Mouse (Mus musculus) stomach, adult 2 months (tissue): ENCODE data around the gene Vmn2r-ps159. TPM values are rescaled to one million over a fixed set of nuclear protein-coding genes. Genes with fewer than 3 reads are reported as not detected.

Experiments used
- polyA plus RNA-seq: library from polyadenylated mRNA; depleted of rRNA; stranded (reverse); fragments of >200 nt; gene quantifications from 2 replicates; pipeline ENCODE4 v1.2.3, GENCODE M21; 2012; rRNA removed

The Vmn2r-ps159 gene
- not detected in 2 replicates for polyA plus RNA-seq

DNA sequence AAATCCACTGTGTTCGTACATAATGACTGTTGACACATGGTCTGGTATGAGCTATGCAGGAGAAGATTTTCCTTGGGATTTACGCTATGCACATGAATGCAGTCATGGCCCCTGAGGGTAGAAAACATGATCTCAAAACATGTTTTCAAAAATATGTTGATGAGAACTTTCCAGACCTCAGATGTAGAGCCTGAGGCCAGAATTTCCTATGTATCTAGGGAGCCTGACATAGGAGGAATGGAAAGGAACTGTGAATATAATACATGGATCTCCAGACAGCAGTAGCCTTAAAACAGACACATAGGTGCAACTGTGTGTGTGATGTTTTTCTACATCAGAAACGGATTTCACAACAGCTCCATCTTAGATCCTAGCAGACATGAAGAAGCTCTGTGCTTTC, at the start of gene Vmn2r-ps159:
Gene Vmn2r-ps159 (plus strand): TSS at position 301 of the 400 bp plus-strand sequence.

Other genes starting within 250 kb of the Vmn2r-ps159 start
- gene 9430015G10Rik, start 221.1 kb upstream of the Vmn2r-ps159 start, polyA plus RNA-seq = 3.9 and 5.1 TPM in 2 replicates
- gene Rnf223, start 200.6 kb upstream of the Vmn2r-ps159 start, polyA plus RNA-seq = 0.82 and 3.3 TPM in 2 replicates
- gene Agrn, start 133.6 kb upstream of the Vmn2r-ps159 start, polyA plus RNA-seq = 21.3 and 32.8 TPM in 2 replicates
- 6.6 and 11.0 TPM in 2 replicates for gene Isg15, start 130.3 kb upstream of the Vmn2r-ps159 start, polyA plus RNA-seq
- gene AW011738, start 127.8 kb upstream of the Vmn2r-ps159 start, polyA plus RNA-seq = 0.85 and 0.87 TPM in 2 replicates
- 2.8 and 2.9 TPM in 2 replicates for gene Perm1, start 115.2 kb upstream of the Vmn2r-ps159 start, polyA plus RNA-seq
- 51.4 and 62.2 TPM in 2 replicates for gene Plekhn1, start 96.2 kb upstream of the Vmn2r-ps159 start, polyA plus RNA-seq
- 31.4 and 34.2 TPM in 2 replicates for gene Noc2l, start 95.1 kb upstream of the Vmn2r-ps159 start, polyA plus RNA-seq
- 0.12 and 0.15 TPM in 2 replicates for gene Samd11, start 75.4 kb upstream of the Vmn2r-ps159 start, polyA plus RNA-seq